Mouse (Mus musculus) olfactory bulb, adult 2 months (tissue): ENCODE results near the gene Ngrn.

ENCODE experiments used
- CTCF ChIP-seq: fragments of 200-500 bp; IDR thresholded peaks from 2 replicates; pipeline ENCODE4 v1.5.1; 2012; ENCODE audit warnings: low read depth, mild to moderate bottlenecking, low read length, moderate library complexity; ENCODE audit not compliant: insufficient read depth
- POLR2A ChIP-seq: fragments of 200-500 bp; IDR thresholded peaks from 2 replicates; pipeline ENCODE4 v1.6.1; 2012; ENCODE audit warnings: mild to moderate bottlenecking, low read depth, low read length, moderate library complexity; ENCODE audit not compliant: insufficient read depth

DNA sequence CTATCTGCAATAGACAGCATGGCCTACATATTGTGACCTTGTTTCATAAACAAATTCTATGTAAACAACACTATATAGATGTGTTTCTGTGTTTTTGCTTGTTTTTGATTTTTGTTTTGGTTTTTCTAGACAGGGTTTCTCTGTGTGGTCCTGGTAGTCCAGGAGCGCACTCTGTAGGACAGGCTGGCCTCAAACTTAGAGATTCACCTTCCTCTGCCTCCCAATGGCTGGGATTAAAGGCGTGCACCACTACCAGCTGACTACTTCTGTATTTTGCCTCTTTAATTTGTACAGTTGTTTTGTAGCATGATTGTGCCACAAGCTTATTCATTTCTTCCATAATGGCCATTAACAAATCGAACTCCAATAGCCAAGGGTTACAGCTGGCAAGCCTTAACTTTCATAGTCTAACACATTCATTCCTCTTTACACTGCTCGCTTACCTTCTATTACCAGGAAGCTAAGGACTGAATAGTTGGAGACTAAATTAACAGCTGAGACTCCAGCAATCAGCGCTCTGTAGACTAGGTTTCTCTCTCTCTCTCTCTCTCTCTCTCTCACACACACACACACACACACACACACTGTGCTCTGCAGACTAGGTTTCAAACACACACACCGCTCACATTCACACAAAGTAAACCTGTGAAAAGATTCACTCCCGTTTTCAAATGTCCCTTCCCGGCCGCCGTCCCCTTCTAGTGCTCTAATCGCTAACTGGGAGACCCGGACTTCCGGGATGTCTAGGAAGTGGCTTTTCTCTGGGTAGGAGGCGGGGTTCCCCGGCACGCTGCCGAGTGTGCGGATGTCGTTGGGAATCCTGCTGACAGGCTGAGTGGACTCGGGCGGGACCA is 8.1 kb downstream of the Ngrn start, which contains the start of gene Vps33b:
- TF ChIP-seq POLR2A: no peak
- TF ChIP-seq CTCF: no peak
